Mouse (Mus musculus) heart, postnatal 14 days (tissue): ENCODE results near the gene Pold3. TPM values are rescaled to one million over a fixed set of nuclear protein-coding genes. Genes with fewer than 3 reads are reported as not detected.

ENCODE experiments used
- DNase-seq, 2 experiments: peaks; one replicate each; pipeline ENCODE4 v3.0.0; 2021 to 2022
- intact Hi-C: fragments of 180-260 bp; cut with DNase I; formaldehyde crosslinking; loops from one replicate; pipeline ENCODE4 v1.15.1; 2025
- total RNA-seq, 2 experiments: library from RNA; stranded (reverse); gene quantifications; 2 replicates each; pipeline ENCODE4 v1.2.3; 2021

Gene Pold3
- total RNA-seq, 2 experiments from 2014 or later = 11.0 to 11.2 TPM

DNA sequence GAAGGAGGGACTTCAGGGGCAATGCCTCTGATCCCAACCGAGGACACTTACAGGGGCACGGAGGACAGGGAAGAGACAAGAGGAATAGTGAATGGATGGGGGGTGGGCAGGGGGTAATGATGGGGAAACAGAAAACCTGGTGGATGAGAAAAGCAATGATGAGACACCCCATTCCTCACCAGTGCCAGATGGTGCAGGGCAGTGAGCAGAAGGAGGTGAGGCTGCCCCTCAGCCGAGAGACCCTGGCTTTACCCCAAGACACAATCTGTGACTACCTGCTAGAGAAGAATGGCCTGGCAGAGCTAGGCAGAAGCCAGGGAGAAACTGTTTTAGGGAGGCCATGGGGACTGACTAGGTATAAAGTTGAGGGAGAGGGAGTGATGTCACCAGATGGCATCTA lies 84.9 kb downstream of the Pold3 start:
- intact Hi-C loops = no loop called here

DNA sequence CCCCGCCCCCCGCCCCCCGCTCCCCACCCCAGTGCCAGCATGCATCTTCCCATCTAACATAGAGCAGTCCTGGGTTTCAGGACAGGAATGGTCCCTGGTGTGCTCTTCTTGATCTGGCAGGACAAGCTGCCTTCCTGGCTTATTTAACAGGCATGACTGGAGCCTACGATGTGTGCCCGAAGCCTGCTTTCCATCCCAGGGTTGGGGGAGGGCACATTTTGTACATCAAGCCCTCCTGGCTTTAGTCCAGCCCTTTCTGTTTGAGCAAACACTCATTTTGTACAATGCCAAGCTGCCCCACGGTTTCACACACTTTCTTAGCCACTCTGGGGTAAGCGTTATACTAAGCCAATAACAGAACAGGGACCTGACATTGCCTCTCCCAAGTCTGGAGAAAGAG lies 85.3 kb downstream of the Pold3 start:
- intact Hi-C loops = no loop called here
- DNase-seq = no peak

More for the DNA sequence above, 84.9 kb downstream of the Pold3 start:
- DNase-seq = no peak

DNA sequence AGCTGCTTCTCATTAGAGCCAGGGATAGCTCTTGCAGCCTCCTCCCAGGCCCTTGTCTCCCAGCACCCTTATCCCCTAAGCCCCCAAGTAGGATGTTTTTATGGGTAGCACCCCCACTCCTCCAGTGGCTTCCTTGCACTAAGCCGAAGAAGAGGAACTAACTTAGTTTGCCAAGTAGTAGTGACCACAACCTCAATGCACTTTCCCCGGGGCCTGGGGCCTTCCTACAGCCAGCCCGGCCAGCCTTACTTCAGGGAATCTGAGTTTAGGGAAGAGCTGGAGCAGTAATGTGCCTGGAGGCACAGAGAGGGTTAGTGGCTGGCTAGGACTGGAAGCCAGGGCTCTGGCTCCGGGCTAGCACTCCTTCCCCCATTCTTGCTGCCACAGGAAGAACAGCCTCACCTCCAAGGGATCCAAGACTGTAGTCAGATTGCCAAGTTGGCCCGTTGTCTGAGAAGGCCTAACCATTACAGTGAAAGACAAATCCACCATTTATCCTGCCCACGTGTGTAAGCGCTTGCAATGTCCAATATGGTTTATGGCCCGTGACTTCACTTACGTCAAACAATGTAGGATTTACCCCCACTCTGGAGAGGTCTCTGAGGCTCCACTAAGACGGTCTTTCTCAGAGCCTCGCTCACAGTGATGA lies 86.4 kb downstream of the Pold3 start:
- intact Hi-C loops = no loop called here
- DNase-seq = no peak

GRCm38 (mm10) chr7:100033672-100034071 lies 87.7 kb downstream of the Pold3 start:
- DNase-seq = no peak
- intact Hi-C loops = no loop called here

Other genes with a start within 250 kb of the Pold3 start
- 10 to 100 TPM; 14.7 TPM for gene Rnf169, start 141.1 kb downstream of the Pold3 start, total RNA-seq
- gene Chrdl2, start 115.4 kb downstream of the Pold3 start, total RNA-seq = not detected
- 1 to 10 TPM; 3.4 to 3.9 TPM for gene Lipt2, start 37.7 kb upstream of the Pold3 start, total RNA-seq
- gene Kcne3, start 54.9 kb upstream of the Pold3 start, total RNA-seq = under 1 TPM; 0.55 to 0.78 TPM
- gene Pgm2l1, start 105.8 kb upstream of the Pold3 start, total RNA-seq = 1 to 10 TPM; 8.1 TPM
- gene P4ha3, start 164.0 kb upstream of the Pold3 start, total RNA-seq = 1 to 10 TPM in 1 of 2 experiments, under 1 TPM in 1; 0.80 to 1.1 TPM